Mouse (Mus musculus) telencephalon, adult 2 months (tissue): ENCODE data around the gene Pik3r5.

Experiments
- DNase-seq: peaks from one replicate; pipeline ENCODE4 v3.0.0-alpha.2; 2011; ENCODE audit warnings: low read depth, low spot score

Gene Pik3r5

GRCm38 (mm10) chr11:68448356-68448755 lies 16.4 kb downstream of the Pik3r5 start:
- no peak for DNase-seq

- no peak for DNase-seq
These were observed 19.4 kb downstream of the Pik3r5 start for GRCm38 (mm10) chr11:68451282-68451735.

GRCm38 (mm10) chr11:68451747-68452405 lies 20.0 kb downstream of the Pik3r5 start:
- DNase-seq = no peak

- DNase-seq = no peak
These were observed 20.8 kb downstream of the Pik3r5 start for GRCm38 (mm10) chr11:68452740-68453139.

GRCm38 (mm10) chr11:68453301-68453700 lies 21.4 kb downstream of the Pik3r5 start:
- peak; percentile 13 for DNase-seq

GRCm38 (mm10) chr11:68458086-68458485 lies 26.2 kb downstream of the Pik3r5 start:
- no peak for DNase-seq

GRCm38 (mm10) chr11:68459021-68459420 lies 27.1 kb downstream of the Pik3r5 start:
- no peak for DNase-seq

- no peak for DNase-seq
These were observed 27.6 kb downstream of the Pik3r5 start for GRCm38 (mm10) chr11:68459486-68459885.

- no peak for DNase-seq
These were observed 30.8 kb downstream of the Pik3r5 start for GRCm38 (mm10) chr11:68462716-68463115.

GRCm38 (mm10) chr11:68464260-68464659 lies 32.3 kb downstream of the Pik3r5 start:
- DNase-seq = no peak

GRCm38 (mm10) chr11:68465090-68465489 lies 33.2 kb downstream of the Pik3r5 start:
- no peak for DNase-seq

GRCm38 (mm10) chr11:68467441-68467840 lies 35.5 kb downstream of the Pik3r5 start:
- DNase-seq = no peak

- no peak for DNase-seq
These were observed 36.2 kb downstream of the Pik3r5 start for GRCm38 (mm10) chr11:68467962-68468612.

- no peak for DNase-seq
These were observed 37.0 kb downstream of the Pik3r5 start for GRCm38 (mm10) chr11:68468886-68469285.

GRCm38 (mm10) chr11:68472162-68472849 lies 40.4 kb downstream of the Pik3r5 start:
- DNase-seq = no peak

GRCm38 (mm10) chr11:68474600-68474999 lies 42.7 kb downstream of the Pik3r5 start:
- peak; percentile 23 for DNase-seq

- DNase-seq = no peak
These were observed 43.8 kb downstream of the Pik3r5 start for GRCm38 (mm10) chr11:68475676-68476075.

- no peak for DNase-seq
These were observed 45.7 kb downstream of the Pik3r5 start for GRCm38 (mm10) chr11:68477661-68478060.

- peak; percentile 84 for DNase-seq
These were observed 46.7 kb downstream of the Pik3r5 start for GRCm38 (mm10) chr11:68478574-68478981.

GRCm38 (mm10) chr11:68480660-68481059 lies 48.7 kb downstream of the Pik3r5 start:
- DNase-seq = no peak

GRCm38 (mm10) chr11:68482001-68482400 lies 50.1 kb downstream of the Pik3r5 start:
- DNase-seq = no peak

- DNase-seq = no peak
These were observed 51.3 kb downstream of the Pik3r5 start for GRCm38 (mm10) chr11:68483213-68483612.

GRCm38 (mm10) chr11:68484431-68484830 lies 52.5 kb downstream of the Pik3r5 start:
- no peak for DNase-seq
